Mouse (Mus musculus) MEL (cell line): ENCODE data around the gene Rgl1.

Experiments used
- CHD2 ChIP-seq: IDR thresholded peaks from 2 replicates; pipeline ENCODE4 v1.6.1; 2011; ENCODE audit warnings: low read length, improper control_type of control experiment
- CTCF ChIP-seq, 3 experiments: IDR thresholded peaks in 2 of 3; conservative IDR thresholded peaks in 1 of 3; 2 replicates each; pipeline ENCODE4 v1.5.1; 2011 to 2012; ENCODE audit warnings: low read length in 3 of 3, low read depth in 2 of 3, mild to moderate bottlenecking in 2 of 3, improper control_type of control experiment in 1 of 3, inconsistent platforms in 1 of 3, mixed read lengths in 1 of 3, moderate library complexity in 1 of 3; ENCODE audit not compliant: control insufficient read depth in 1 of 3, insufficient read depth in 1 of 3, poor library complexity in 1 of 3, severe bottlenecking in 1 of 3
- NELFE ChIP-seq: IDR thresholded peaks from 2 replicates; pipeline ENCODE4 v1.6.1; 2011; ENCODE audit warnings: low read depth, low read length, improper control_type of control experiment
- POLR2A ChIP-seq, 2 experiments: IDR thresholded peaks; 2 replicates each; pipeline ENCODE4 v1.6.1; 2011 to 2012; ENCODE audit warnings: low read length in 2 of 2, mild to moderate bottlenecking in 2 of 2, control low read depth in 1 of 2, improper control_type of control experiment in 1 of 2, low read depth in 1 of 2, moderate library complexity in 1 of 2; ENCODE audit not compliant: control insufficient read depth in 1 of 2, insufficient read depth in 1 of 2, poor library complexity in 1 of 2
- TAL1 ChIP-seq: IDR thresholded peaks from 2 replicates; pipeline ENCODE4 v1.6.1; 2012; ENCODE audit warnings: mild to moderate bottlenecking, inconsistent platforms, low read length, moderate library complexity, mixed read lengths

DNA sequence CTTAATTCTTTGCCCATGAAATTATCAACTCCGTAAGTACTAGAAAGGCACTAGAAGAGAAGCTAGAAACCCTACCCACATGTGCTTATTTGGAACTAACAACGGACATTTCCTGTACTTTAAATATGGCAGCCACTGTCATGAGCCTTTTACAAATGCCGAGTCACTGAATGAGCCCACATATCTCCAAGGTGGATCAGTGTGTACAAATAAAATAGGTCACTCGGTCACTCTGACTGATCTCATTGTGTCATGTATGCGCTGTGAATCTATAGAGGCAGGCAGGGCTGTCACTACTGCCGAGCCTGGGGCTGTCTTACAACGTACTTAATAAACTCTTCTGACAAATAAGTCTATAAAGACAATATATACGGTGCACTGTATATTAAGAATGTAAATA, 181.2 kb downstream of the Rgl1 start:
- TF ChIP-seq CTCF (IDR thresholded peaks at IDR 0.05 in 2 of 3, conservative IDR thresholded peaks at IDR 0.05 in 1 of 3; ENCODE audit: control insufficient read depth in 1 of 3, insufficient read depth in 1 of 3, low read depth in 2 of 3, low read length in 3 of 3, poor library complexity in 1 of 3, severe bottlenecking in 1 of 3), result no peak
- no peak for TF ChIP-seq POLR2A (IDR thresholded peaks at IDR 0.05; ENCODE audit: control insufficient read depth in 1 of 2, insufficient read depth in 1 of 2, low read depth in 1 of 2, low read length in 2 of 2, poor library complexity in 1 of 2)
- TF ChIP-seq TAL1, result no peak
- TF ChIP-seq NELFE, result no peak
- no peak for TF ChIP-seq CHD2
